Mouse (Mus musculus) megakaryocyte, adult 5-6 weeks (primary cell): ENCODE measurements around the gene Pask. TPM values are rescaled to one million over a fixed set of nuclear protein-coding genes. Genes with fewer than 3 reads are reported as not detected.

Experiments
- ATAC-seq: 2 replicates; pipeline ENCODE4 v1.8.0; 2016; ENCODE audit warnings: mild to moderate bottlenecking, inconsistent platforms; ENCODE audit not compliant: poor library complexity, severe bottlenecking
- total RNA-seq, 2 experiments: library from RNA; stranded (forward) in 1 of 2; stranded (reverse) in 1 of 2; fragments of 153-499, 151-499 nt in 1 of 2; fragments of 221-1000, 200-1000 nt in 1 of 2; gene quantifications; 2 replicates each; pipeline versions ENCODE4 v1.2.3 to v1.2.4; 2015 to 2017

Gene Pask
- total RNA-seq, 2 experiments from 2014 or later: 3.6 to 4.3 TPM

- peak; percentile 75 for ATAC-seq
Observed at GRCm38 (mm10) chr1:93290956-93291355, 52.3 kb downstream of the Pask start.

GRCm38 (mm10) chr1:93289678-93290214 is 53.5 kb downstream of the Pask start:
- peak; percentile 78 for ATAC-seq

- no peak for ATAC-seq
Observed at GRCm38 (mm10) chr1:93277041-93277440, 66.2 kb downstream of the Pask start.

GRCm38 (mm10) chr1:93275561-93275960 is 67.7 kb downstream of the Pask start:
- no peak for ATAC-seq

GRCm38 (mm10) chr1:93272409-93272821 is 70.9 kb downstream of the Pask start:
- peak; percentile 60 for ATAC-seq

GRCm38 (mm10) chr1:93271751-93272150 is 71.5 kb downstream of the Pask start:
- ATAC-seq: no peak

- no peak for ATAC-seq
Observed at GRCm38 (mm10) chr1:93270516-93271240, 72.6 kb downstream of the Pask start.

GRCm38 (mm10) chr1:93268246-93268645 is 75.0 kb downstream of the Pask start:
- ATAC-seq: no peak

- ATAC-seq: no peak
Observed at GRCm38 (mm10) chr1:93267207-93267606, 76.1 kb downstream of the Pask start.

Other genes starting within 250 kb of the Pask start
- gene Kif1a, start 241.5 kb downstream of the Pask start, total RNA-seq (2015): not detected in 2 replicates
- gene Kif1a, start 241.5 kb downstream of the Pask start, total RNA-seq (2017): not detected in 2 replicates
- not detected in 2 replicates for gene Agxt, start 208.2 kb downstream of the Pask start, total RNA-seq (2015)
- gene Agxt, start 208.2 kb downstream of the Pask start, total RNA-seq (2017): not detected in 2 replicates
- not detected in 2 replicates for gene 2310007B03Rik, start 182.5 kb downstream of the Pask start, total RNA-seq (2015)
- not detected in 2 replicates for gene 2310007B03Rik, start 182.5 kb downstream of the Pask start, total RNA-seq (2017)
- not detected in 2 replicates for gene Crocc2, start 174.8 kb downstream of the Pask start, total RNA-seq (2015)
- not detected in 2 replicates for gene Crocc2, start 174.8 kb downstream of the Pask start, total RNA-seq (2017)
- gene Sned1, start 107.6 kb downstream of the Pask start, total RNA-seq (2015): 0.49 and 0.98 TPM in 2 replicates
- gene Sned1, start 107.6 kb downstream of the Pask start, total RNA-seq (2017): 0.53 and 1.3 TPM in 2 replicates
- 4.6 and 11.3 TPM in 2 replicates for gene Mterf4, start 37.6 kb downstream of the Pask start, total RNA-seq (2015)
- 17.8 and 20.7 TPM in 2 replicates for gene Mterf4, start 37.6 kb downstream of the Pask start, total RNA-seq (2017)
- 18.4 and 29.6 TPM in 2 replicates for gene Ppp1r7, start 628 bp downstream of the Pask start, total RNA-seq (2015)
- gene Ppp1r7, start 628 bp downstream of the Pask start, total RNA-seq (2017): 11.3 and 13.2 TPM in 2 replicates
- gene Ano7, start 30.4 kb upstream of the Pask start, total RNA-seq (2015): not detected in 2 replicates
- 1.2 TPM in 1 of 2 replicates, not detected in the other for gene Ano7, start 30.4 kb upstream of the Pask start, total RNA-seq (2017)
- gene Hdlbp, start 135.3 kb upstream of the Pask start, total RNA-seq (2015): 73.8 and 104 TPM in 2 replicates
- 76.5 and 80.6 TPM in 2 replicates for gene Hdlbp, start 135.3 kb upstream of the Pask start, total RNA-seq (2017)
- gene Farp2, start 168.6 kb upstream of the Pask start, total RNA-seq (2015): 1.6 and 2.0 TPM in 2 replicates
- gene Farp2, start 168.6 kb upstream of the Pask start, total RNA-seq (2017): 0.99 and 1.6 TPM in 2 replicates